Mouse (Mus musculus): ENCODE data around the gene Chmp4b. TPM values are rescaled to one million over a fixed set of nuclear protein-coding genes. Genes with fewer than 3 reads are reported as not detected.
A peak's percentile ranks its signal among the peaks of the same experiment; 100 is the strongest.

Chmp4b gene
- 11.9 and 13.1 TPM in 2 replicates for polyA plus RNA-seq (2015; fragmentation: Nextera tagmentation; extraction: Ambion mirVana)

DNA sequence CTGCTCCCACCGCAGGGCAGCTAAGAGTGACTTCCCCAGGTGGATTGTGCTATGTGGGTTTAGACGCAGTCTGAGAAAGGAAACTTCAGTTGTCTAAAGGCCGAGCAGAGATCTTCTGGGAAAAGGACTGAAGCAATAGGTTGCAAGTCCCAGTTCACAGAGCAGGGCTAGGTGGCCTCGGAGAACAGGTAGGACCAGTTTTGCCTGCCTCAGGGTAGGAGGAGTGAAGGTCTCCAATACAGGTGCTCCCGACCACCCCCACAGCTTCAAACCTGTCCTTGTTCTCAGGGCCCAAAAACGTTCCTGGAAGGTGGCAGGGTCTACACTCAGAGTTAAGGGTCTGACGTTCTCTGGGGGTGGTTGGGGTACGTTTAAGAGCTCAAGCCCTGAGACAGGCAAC, at the start of gene Chmp4b:
TSS of gene Chmp4b (plus strand) at position 343 of the 400 bp plus-strand sequence.
- H3K36me3 ChIP-seq (replicated peaks; ENCODE audit: insufficient read depth, low read length), result no peaks in the 10 kb centered on the region
- H3K27me3 ChIP-seq (ENCODE audit: insufficient read depth, low read length), result no peaks in the 10 kb centered on the region
- DNase-seq (no peak), ATAC-seq (no peak)
- H3K27ac ChIP-seq (ENCODE audit: low read depth), result no peak within 1 kb of the TSS
- TF ChIP-seq CTCF (IDR thresholded peaks at IDR 0.05; ENCODE audit: low read depth) (no peak), EP300 (IDR thresholded peaks at IDR 0.05; ENCODE audit: low read depth) (no peak)
- H3K4me1 ChIP-seq (ENCODE audit: insufficient read depth), result peaks cover 7% of the 10 kb centered on the region
- no peaks in the 10 kb centered on the region for H3K9me3 ChIP-seq (ENCODE audit: low read length)
- WGBS (ENCODE audit: insufficient replicate concordance), result 57% methylated on average over 8 of the region's 8 CpGs
- H3K4me3 ChIP-seq (ENCODE audit: low read depth, low read length), result no peak within 1 kb of the TSS
- H3K9ac ChIP-seq (replicated peaks), result no peak within 1 kb of the TSS
- no peak within 1 kb of the TSS for H3K4me2 ChIP-seq (ENCODE audit: low read depth, low read length)

DNA sequence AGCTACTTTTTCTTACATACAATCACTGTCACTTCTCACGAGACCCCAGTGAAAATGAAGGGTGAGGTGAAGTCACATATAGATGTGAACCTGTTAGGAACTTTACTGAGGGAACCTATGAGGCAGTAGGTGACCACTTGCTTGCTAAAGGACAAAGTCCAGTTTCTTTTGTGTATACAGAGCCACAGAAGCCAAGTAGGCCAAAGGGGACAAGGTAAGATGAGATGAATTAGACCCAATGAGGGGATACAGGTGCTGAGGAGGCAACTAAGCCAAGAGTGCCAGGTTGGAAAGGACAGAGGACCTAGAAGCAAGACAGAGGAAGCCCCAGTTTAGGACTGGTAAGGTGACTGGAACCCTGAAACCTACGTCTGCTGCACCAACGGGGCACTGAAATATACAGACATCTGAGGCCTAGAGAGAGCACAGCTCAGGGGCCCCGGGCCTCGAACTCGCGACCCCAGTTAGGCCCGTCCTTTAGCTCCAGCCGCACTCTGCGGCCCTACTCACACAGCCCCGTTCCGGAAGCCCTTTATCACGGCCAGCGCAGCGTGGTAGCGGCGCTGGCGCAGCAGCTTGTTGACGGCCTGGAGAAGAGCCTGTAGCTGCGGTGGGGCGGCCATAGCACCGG, 48.4 kb upstream of the Chmp4b start:
- Histone ChIP-seq H3K27me3 (ENCODE audit: insufficient read depth, low read length) (no peaks in the 10 kb centered on the region), H3K4me2 (ENCODE audit: low read depth, low read length) (peak overlapping the region; percentile 79), H3K27ac (ENCODE audit: low read depth) (peak overlapping the region; percentile 99), H3K4me1 (ENCODE audit: insufficient read depth) (peaks cover 15% of the 10 kb centered on the region), H3K36me3 (replicated peaks; ENCODE audit: insufficient read depth, low read length) (peaks cover 5% of the 10 kb centered on the region; the same call in 1 of the 2 replicates), H3K9ac (replicated peaks) (peak overlapping the region; percentile 91), H3K9me3 (ENCODE audit: low read length) (no peaks in the 10 kb centered on the region), H3K4me3 (ENCODE audit: low read depth, low read length) (peak overlapping the region; percentile 80)
- DNase-seq, result no peak
- ATAC-seq, result peak; percentile 53
- WGBS (ENCODE audit: insufficient replicate concordance), result 6% methylated on average over 22 of the region's 22 CpGs
- TF ChIP-seq CTCF (IDR thresholded peaks at IDR 0.05; ENCODE audit: low read depth), result no peak
- peak; percentile 44; the same call in 1 of the 2 replicates for TF ChIP-seq EP300 (IDR thresholded peaks at IDR 0.05; ENCODE audit: low read depth)

DNA sequence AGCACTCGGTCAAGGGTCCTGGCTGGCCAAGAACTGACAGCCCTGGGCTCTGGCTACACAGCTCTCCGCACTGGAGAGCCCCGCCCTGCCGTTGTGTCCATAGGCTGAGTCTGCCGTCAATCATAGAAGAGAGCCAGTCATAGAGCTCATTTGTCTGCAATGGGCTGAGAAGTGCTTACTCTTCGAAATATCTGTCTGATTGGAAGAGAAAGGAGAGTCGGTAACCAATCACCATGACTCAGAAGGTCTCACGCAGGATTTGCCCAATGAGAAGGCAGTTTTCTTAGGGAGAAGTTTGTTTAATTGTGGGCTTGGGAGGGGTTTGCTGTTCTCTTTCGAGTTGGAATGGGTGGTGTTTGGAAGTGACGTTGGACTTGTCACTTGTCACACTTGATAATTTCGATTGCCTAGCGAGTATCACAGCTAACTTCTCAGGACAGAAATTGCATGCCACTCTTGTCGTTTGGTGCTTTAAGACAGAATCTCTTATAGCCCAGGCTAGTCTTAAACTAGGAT, 47.8 kb upstream of the Chmp4b start, which contains the start of gene Pxmp4:
TSS of gene Pxmp4 (minus strand) at position 71 of the 516 bp plus-strand sequence.
- Histone ChIP-seq H3K4me3 (ENCODE audit: low read depth, low read length) (peak within 1 kb of the TSS; percentile 80), H3K4me1 (ENCODE audit: insufficient read depth) (peaks cover 19% of the 10 kb centered on the region), H3K36me3 (replicated peaks; ENCODE audit: insufficient read depth, low read length) (0 out of 2 replicates have a peak, but pooled peaks cover 3% of the 10 kb centered on the region), H3K27ac (ENCODE audit: low read depth) (peak within 1 kb of the TSS; percentile 99), H3K9me3 (ENCODE audit: low read length) (no peaks in the 10 kb centered on the region), H3K9ac (replicated peaks) (peak within 1 kb of the TSS; percentile 91), H3K4me2 (ENCODE audit: low read depth, low read length) (peak within 1 kb of the TSS; percentile 79), H3K27me3 (ENCODE audit: insufficient read depth, low read length) (no peaks in the 10 kb centered on the region)
- peak; percentile 97 for DNase-seq
- TF ChIP-seq CTCF (IDR thresholded peaks at IDR 0.05; ENCODE audit: low read depth) (no peak), EP300 (IDR thresholded peaks at IDR 0.05; ENCODE audit: low read depth) (peak; percentile 35; the same call in 1 of the 2 replicates)
- ATAC-seq, result peak; percentile 98
- WGBS (ENCODE audit: insufficient replicate concordance), result 2% methylated on average over 13 of the region's 13 CpGs

DNA sequence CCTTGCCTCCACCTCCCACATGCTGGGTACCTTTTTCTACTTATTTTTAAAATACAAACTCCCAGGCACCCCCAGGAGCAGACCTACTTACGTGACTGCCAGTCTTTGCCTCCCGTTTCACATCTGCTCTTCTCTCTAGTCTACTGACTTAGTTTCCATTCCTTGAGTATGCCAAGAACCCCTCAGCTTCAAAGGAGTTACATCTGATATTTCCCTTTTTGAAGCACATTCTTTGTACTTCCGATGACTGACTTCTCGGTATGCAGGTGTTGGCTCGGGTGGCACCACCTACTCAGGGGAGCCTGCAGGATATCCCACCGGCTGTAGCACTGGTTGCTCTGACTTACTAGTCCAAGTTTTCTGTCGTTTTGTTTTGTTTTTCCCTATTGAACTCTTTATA, 47.3 kb upstream of the Chmp4b start:
- ATAC-seq (no peak), DNase-seq (no peak)
- peak overlapping the region; percentile 90 for H3K27ac ChIP-seq (ENCODE audit: low read depth)
- H3K36me3 ChIP-seq (replicated peaks; ENCODE audit: insufficient read depth, low read length), result 0 out of 2 replicates have a peak, but pooled peaks cover 3% of the 10 kb centered on the region
- H3K27me3 ChIP-seq (ENCODE audit: insufficient read depth, low read length), result no peaks in the 10 kb centered on the region
- WGBS (ENCODE audit: insufficient replicate concordance), result 18% methylated on average over 7 of the region's 7 CpGs
- H3K4me1 ChIP-seq (ENCODE audit: insufficient read depth), result peaks cover 21% of the 10 kb centered on the region
- TF ChIP-seq EP300 (IDR thresholded peaks at IDR 0.05; ENCODE audit: low read depth) (0 out of 2 replicates have a peak, but pooled peaks have one; percentile 5), CTCF (IDR thresholded peaks at IDR 0.05; ENCODE audit: low read depth) (no peak)
- H3K4me2 ChIP-seq (ENCODE audit: low read depth, low read length), result peak overlapping the region; percentile 79
- peak overlapping the region; percentile 80 for H3K4me3 ChIP-seq (ENCODE audit: low read depth, low read length)
- peak overlapping the region; percentile 66 for H3K9ac ChIP-seq (replicated peaks)
- no peaks in the 10 kb centered on the region for H3K9me3 ChIP-seq (ENCODE audit: low read length)

DNA sequence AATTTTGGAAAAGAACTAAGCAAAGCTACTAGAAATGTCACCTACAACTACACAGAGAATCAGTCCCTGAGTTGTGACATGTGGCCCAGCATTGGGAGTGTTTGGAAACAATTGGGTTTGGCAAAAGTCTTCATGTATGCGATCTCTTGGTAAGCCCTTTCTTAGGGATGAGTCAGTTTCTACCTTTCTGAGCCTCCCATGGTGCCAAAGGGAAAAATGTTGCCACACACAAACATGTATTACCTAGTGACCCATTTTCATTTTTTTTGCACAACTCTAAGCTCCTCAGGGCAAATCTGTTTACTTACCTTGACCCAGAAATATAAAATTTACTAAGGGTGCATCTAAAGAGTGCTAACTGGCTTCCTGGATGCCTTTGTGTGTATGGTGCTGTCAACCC, 44.5 kb upstream of the Chmp4b start:
- DNase-seq (no peak), ATAC-seq (no peak)
- Histone ChIP-seq H3K9ac (replicated peaks) (no peak overlapping the region), H3K4me1 (ENCODE audit: insufficient read depth) (peaks cover 29% of the 10 kb centered on the region), H3K9me3 (ENCODE audit: low read length) (no peaks in the 10 kb centered on the region), H3K27me3 (ENCODE audit: insufficient read depth, low read length) (no peaks in the 10 kb centered on the region), H3K4me2 (ENCODE audit: low read depth, low read length) (no peak overlapping the region), H3K27ac (ENCODE audit: low read depth) (peak overlapping the region; percentile 36; the same call in 1 of the 2 replicates), H3K4me3 (ENCODE audit: low read depth, low read length) (no peak overlapping the region), H3K36me3 (replicated peaks; ENCODE audit: insufficient read depth, low read length) (no peaks in the 10 kb centered on the region)
- WGBS (ENCODE audit: insufficient replicate concordance), result 70% methylated on average over 1 of the region's 1 CpGs
- TF ChIP-seq CTCF (IDR thresholded peaks at IDR 0.05; ENCODE audit: low read depth), result no peak
- 0 out of 2 replicates have a peak, but pooled peaks have one; percentile 11 for TF ChIP-seq EP300 (IDR thresholded peaks at IDR 0.05; ENCODE audit: low read depth)

DNA sequence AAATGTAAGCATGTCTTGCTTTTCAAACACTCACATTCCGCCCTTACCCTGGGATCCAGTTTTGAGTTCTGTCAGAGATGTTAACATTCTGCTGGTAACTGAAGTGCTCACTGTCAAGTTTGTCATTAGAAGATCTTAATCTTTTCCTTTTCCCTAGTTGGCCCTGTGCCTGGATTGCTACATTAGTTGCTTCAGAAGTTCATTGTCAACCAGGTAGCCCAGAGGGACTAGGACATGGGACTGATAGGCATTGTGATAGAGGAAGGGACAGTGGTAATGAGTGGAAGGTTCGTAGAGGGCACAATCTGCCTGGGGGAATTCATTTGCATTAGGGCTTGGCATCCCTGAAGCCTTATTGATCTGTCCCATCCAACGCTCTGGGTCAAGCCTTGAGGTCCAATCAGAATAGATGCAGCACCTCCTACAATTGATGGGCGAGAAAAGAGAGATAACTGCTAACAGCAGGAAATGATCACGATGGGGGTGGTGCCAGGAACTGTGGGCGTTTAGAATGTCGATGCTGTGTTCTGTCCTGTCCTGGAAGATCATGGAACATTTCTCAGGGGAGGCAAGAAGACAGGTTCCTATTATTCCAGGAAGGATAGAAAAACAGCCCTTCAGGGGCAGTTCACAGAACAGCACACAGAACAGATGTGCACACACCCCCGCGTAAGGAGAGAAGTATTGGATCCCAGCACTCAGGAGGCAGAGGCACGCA, 42.3 kb upstream of the Chmp4b start:
- no peak overlapping the region for H3K4me2 ChIP-seq (ENCODE audit: low read depth, low read length)
- H3K4me3 ChIP-seq (ENCODE audit: low read depth, low read length), result no peak overlapping the region
- no peak overlapping the region for H3K9ac ChIP-seq (replicated peaks)
- peak overlapping the region; percentile 74 for H3K27ac ChIP-seq (ENCODE audit: low read depth)
- no peaks in the 10 kb centered on the region for H3K27me3 ChIP-seq (ENCODE audit: insufficient read depth, low read length)
- TF ChIP-seq CTCF (IDR thresholded peaks at IDR 0.05; ENCODE audit: low read depth) (no peak), EP300 (IDR thresholded peaks at IDR 0.05; ENCODE audit: low read depth) (no peak)
- no peaks in the 10 kb centered on the region for H3K9me3 ChIP-seq (ENCODE audit: low read length)
- ATAC-seq (peak; percentile 37), DNase-seq (peak; percentile 55)
- H3K36me3 ChIP-seq (replicated peaks; ENCODE audit: insufficient read depth, low read length), result no peaks in the 10 kb centered on the region
- WGBS (ENCODE audit: insufficient replicate concordance), result 39% methylated on average over 10 of the region's 10 CpGs
- peaks cover 35% of the 10 kb centered on the region for H3K4me1 ChIP-seq (ENCODE audit: insufficient read depth)

All from liver, postnatal 0 days (tissue).